Mouse (Mus musculus) limb, embryonic 12.5 days (tissue): ENCODE data around the gene Limk2. TPM values are rescaled to one million over a fixed set of nuclear protein-coding genes. Genes with fewer than 3 reads are reported as not detected.

Experiments
- ATAC-seq: fragments of 200-750 bp; cut with Nextera tagmentation; 2 replicates; pipeline ENCODE4 v1.8.0; 2017; ENCODE audit warnings: low read depth, moderate TSS enrichment; ENCODE audit not compliant: insufficient number of reproducible peaks, insufficient read depth, low FRiP score, low TSS enrichment
- H3K27ac ChIP-seq: fragments of 300-500 bp; sonication (generic); 2 replicates; pipeline ENCODE4 v1.5.1; 2016; ENCODE audit warnings: mild to moderate bottlenecking, moderate library complexity
- H3K27me3 ChIP-seq: fragments of 300-500 bp; sonication (generic); 2 replicates; pipeline ENCODE4 v1.6.1; 2016; ENCODE audit warnings: mild to moderate bottlenecking, moderate library complexity
- H3K36me3 ChIP-seq: fragments of 300-500 bp; sonication (generic); 2 replicates; pipeline ENCODE4 v1.6.1; 2016; ENCODE audit warnings: mild to moderate bottlenecking, moderate library complexity
- H3K4me1 ChIP-seq: fragments of 300-500 bp; sonication (generic); replicated peaks from 2 replicates; pipeline ENCODE4 v1.6.1; 2016
- H3K4me2 ChIP-seq: fragments of 300-500 bp; sonication (generic); 2 replicates; pipeline ENCODE4 v1.6.1; 2016; ENCODE audit warnings: mild to moderate bottlenecking, moderate library complexity
- H3K4me3 ChIP-seq: fragments of 300-500 bp; sonication (generic); replicated peaks from 2 replicates; pipeline ENCODE4 v1.5.1; 2016; ENCODE audit warnings: mild to moderate bottlenecking
- H3K9ac ChIP-seq: fragments of 300-500 bp; sonication (generic); replicated peaks from 2 replicates; pipeline ENCODE4 v1.6.1; 2016; ENCODE audit warnings: mild to moderate bottlenecking, moderate library complexity
- H3K9me3 ChIP-seq: fragments of 300-500 bp; sonication (generic); 2 replicates; pipeline ENCODE4 v1.6.1; 2016; ENCODE audit warnings: mild to moderate bottlenecking, moderate library complexity
- WGBS: fragments of 180-500 bp; shearing (Covaris S2); methylation state at CpG from one replicate; pipeline ENCODE4 v1.1.7; 2016; 5-methylcytosine and 5-hydroxymethylcytosine counted together
- polyA plus RNA-seq: library from polyadenylated mRNA; unstranded; fragments of >200 nt; fragmentation: Nextera tagmentation; extraction: Ambion mirVana; gene quantifications from 2 replicates; pipeline ENCODE4 v1.2.1, GENCODE M21; 2016

Gene Limk2
- polyA plus RNA-seq, 1 experiment from 2014 or later = 58.5 TPM

- 58% methylated on average over 12 of the region's 12 CpGs for WGBS
- Histone ChIP-seq H3K27me3 (no peaks in the 10 kb centered on the region), H3K4me2 (no peak overlapping the region), H3K27ac (0 out of 2 replicates have a peak overlapping the region, but pooled peaks have one; percentile 29), H3K36me3 (peaks cover 85% of the 10 kb centered on the region), H3K4me3 (no peak overlapping the region), H3K9ac (no peak overlapping the region), H3K9me3 (no peaks in the 10 kb centered on the region), H3K4me1 (peaks cover 21% of the 10 kb centered on the region)
- ATAC-seq = no peak
Measured at GRCm38 (mm10) chr11:3347091-3347834, 61.7 kb downstream of the Limk2 start.

GRCm38 (mm10) chr11:3346351-3346750 lies 62.6 kb downstream of the Limk2 start:
- H3K36me3 ChIP-seq = peaks cover 85% of the 10 kb centered on the region

GRCm38 (mm10) chr11:3344916-3345315 lies 64.1 kb downstream of the Limk2 start:
- Histone ChIP-seq H3K27me3 (no peaks in the 10 kb centered on the region), H3K9me3 (no peaks in the 10 kb centered on the region), H3K4me1 (peaks cover 21% of the 10 kb centered on the region), H3K27ac (no peak overlapping the region), H3K9ac (no peak overlapping the region), H3K4me2 (no peak overlapping the region), H3K4me3 (no peak overlapping the region), H3K36me3 (peaks cover 72% of the 10 kb centered on the region)
- 79% methylated on average over 3 of the region's 3 CpGs for WGBS
- ATAC-seq = no peak

More at GRCm38 (mm10) chr11:3346351-3346750, 62.6 kb downstream of the Limk2 start:
- no peak overlapping the region for H3K27ac ChIP-seq
- no peak for ATAC-seq
- no peak overlapping the region for H3K9ac ChIP-seq
- no peaks in the 10 kb centered on the region for H3K9me3 ChIP-seq
- WGBS = 95% methylated on average over 7 of the region's 7 CpGs
- H3K4me3 ChIP-seq = no peak overlapping the region
- H3K4me1 ChIP-seq = peaks cover 21% of the 10 kb centered on the region
- no peaks in the 10 kb centered on the region for H3K27me3 ChIP-seq
- no peak overlapping the region for H3K4me2 ChIP-seq

- H3K4me2 ChIP-seq = no peak overlapping the region
- 70% methylated on average over 5 of the region's 5 CpGs for WGBS
- H3K4me3 ChIP-seq = no peak overlapping the region
- H3K9me3 ChIP-seq = no peaks in the 10 kb centered on the region
- ATAC-seq = no peak
- no peak overlapping the region for H3K9ac ChIP-seq
- no peak overlapping the region for H3K27ac ChIP-seq
- H3K27me3 ChIP-seq = no peaks in the 10 kb centered on the region
- H3K36me3 ChIP-seq = peaks cover 45% of the 10 kb centered on the region
- H3K4me1 ChIP-seq = peaks cover 14% of the 10 kb centered on the region
Measured at GRCm38 (mm10) chr11:3341476-3341875, 67.5 kb downstream of the Limk2 start.

- Histone ChIP-seq H3K4me3 (no peak overlapping the region), H3K36me3 (peaks cover 14% of the 10 kb centered on the region)
- no peak for ATAC-seq
Measured at GRCm38 (mm10) chr11:3337961-3338360, 71.0 kb downstream of the Limk2 start.

GRCm38 (mm10) chr11:3337173-3337955 lies 71.6 kb downstream of the Limk2 start:
- no peaks in the 10 kb centered on the region for H3K9me3 ChIP-seq
- peak overlapping the region; percentile 12; the same call in 1 of the 2 replicates for H3K9ac ChIP-seq
- H3K36me3 ChIP-seq = peaks cover 9% of the 10 kb centered on the region
- ATAC-seq = no peak
- no peak overlapping the region for H3K4me3 ChIP-seq
- H3K4me1 ChIP-seq = peaks cover 34% of the 10 kb centered on the region
- no peak overlapping the region for H3K4me2 ChIP-seq
- peaks cover 5% of the 10 kb centered on the region; the same call in 1 of the 2 replicates for H3K27me3 ChIP-seq
- peak overlapping the region; percentile 31 for H3K27ac ChIP-seq
- WGBS = 23% methylated on average over 12 of the region's 12 CpGs

More at GRCm38 (mm10) chr11:3337961-3338360, 71.0 kb downstream of the Limk2 start:
- Histone ChIP-seq H3K9ac (no peak overlapping the region), H3K4me2 (no peak overlapping the region), H3K9me3 (no peaks in the 10 kb centered on the region), H3K4me1 (peaks cover 30% of the 10 kb centered on the region), H3K27ac (peak overlapping the region; percentile 31; the same call in 1 of the 2 replicates), H3K27me3 (peaks cover 4% of the 10 kb centered on the region; the same call in 1 of the 2 replicates)
- WGBS = 69% methylated on average over 5 of the region's 5 CpGs

- H3K4me1 ChIP-seq = peaks cover 38% of the 10 kb centered on the region
- peaks cover 5% of the 10 kb centered on the region for H3K27me3 ChIP-seq
- peaks cover 2% of the 10 kb centered on the region for H3K36me3 ChIP-seq
- no peak overlapping the region for H3K4me3 ChIP-seq
- no peaks in the 10 kb centered on the region for H3K9me3 ChIP-seq
- WGBS = 73% methylated on average over 3 of the region's 3 CpGs
- no peak overlapping the region for H3K4me2 ChIP-seq
- 0 out of 2 replicates have a peak overlapping the region, but pooled peaks have one; percentile 5 for H3K9ac ChIP-seq
- H3K27ac ChIP-seq = no peak overlapping the region
- ATAC-seq = no peak
Measured at GRCm38 (mm10) chr11:3336602-3337001, 72.4 kb downstream of the Limk2 start.

GRCm38 (mm10) chr11:3335651-3336216 lies 73.3 kb downstream of the Limk2 start:
- Histone ChIP-seq H3K27ac (no peak overlapping the region), H3K4me3 (no peak overlapping the region)
- 45% methylated on average over 11 of the region's 11 CpGs for WGBS

GRCm38 (mm10) chr11:3334711-3335316 lies 74.2 kb downstream of the Limk2 start:
- Histone ChIP-seq H3K36me3 (no peaks in the 10 kb centered on the region; the same call in 1 of the 2 replicates), H3K9ac (no peak overlapping the region), H3K4me2 (no peak overlapping the region), H3K4me3 (no peak overlapping the region), H3K9me3 (no peaks in the 10 kb centered on the region), H3K27ac (0 out of 2 replicates have a peak overlapping the region, but pooled peaks have one; percentile 2), H3K4me1 (peaks cover 51% of the 10 kb centered on the region), H3K27me3 (peaks cover 5% of the 10 kb centered on the region)
- WGBS = 31% methylated on average over 9 of the region's 9 CpGs
- no peak for ATAC-seq

More at GRCm38 (mm10) chr11:3335651-3336216, 73.3 kb downstream of the Limk2 start:
- H3K36me3 ChIP-seq = no peaks in the 10 kb centered on the region; the same call in 1 of the 2 replicates
- no peak overlapping the region for H3K9ac ChIP-seq
- no peak for ATAC-seq
- no peaks in the 10 kb centered on the region for H3K9me3 ChIP-seq
- H3K4me1 ChIP-seq = peaks cover 46% of the 10 kb centered on the region
- no peak overlapping the region for H3K4me2 ChIP-seq
- H3K27me3 ChIP-seq = peaks cover 5% of the 10 kb centered on the region

GRCm38 (mm10) chr11:3334141-3334710 lies 74.8 kb downstream of the Limk2 start:
- Histone ChIP-seq H3K4me3 (no peak overlapping the region), H3K36me3 (no peaks in the 10 kb centered on the region; the same call in 1 of the 2 replicates), H3K4me2 (no peak overlapping the region), H3K27me3 (peaks cover 5% of the 10 kb centered on the region), H3K27ac (no peak overlapping the region), H3K9ac (no peak overlapping the region), H3K4me1 (peaks cover 51% of the 10 kb centered on the region), H3K9me3 (no peaks in the 10 kb centered on the region)
- no peak for ATAC-seq
- 89% methylated on average over 11 of the region's 11 CpGs for WGBS
